Mouse (Mus musculus) liver, embryonic 11.5 days (tissue): Measurements from ENCODE around the gene Exo1. TPM values are rescaled to one million over a fixed set of nuclear protein-coding genes. Genes with fewer than 3 reads are reported as not detected.
A peak's percentile ranks its signal among the peaks of the same experiment; 100 is the strongest.

Source experiments
- ATAC-seq: fragments of 200-750 bp; cut with Nextera tagmentation; replicated peaks from 2 replicates; pipeline ENCODE4 v1.8.0; 2017; ENCODE audit warnings: moderate number of reproducible peaks, mild to moderate bottlenecking, moderate TSS enrichment, moderate library complexity; ENCODE audit not compliant: low FRiP score
- DNase-seq: peaks from one replicate; pipeline ENCODE4 v3.0.0-alpha.2; 2017; ENCODE audit warnings: low spot score
- H3K27ac ChIP-seq: fragments of 300-500 bp; sonication (generic); 2 replicates; pipeline ENCODE4 v1.5.1; 2014; ENCODE audit warnings: mild to moderate bottlenecking, low read depth, low read length, control low read depth
- H3K27me3 ChIP-seq: fragments of 300-500 bp; sonication (generic); replicated peaks from 2 replicates; pipeline ENCODE4 v1.6.1; 2014; ENCODE audit warnings: low read length, mixed read lengths; ENCODE audit not compliant: control insufficient read depth, insufficient read depth
- H3K36me3 ChIP-seq: fragments of 300-500 bp; sonication (generic); 2 replicates; pipeline ENCODE4 v1.6.1; 2014; ENCODE audit warnings: mild to moderate bottlenecking, low read length, moderate library complexity, mixed read lengths; ENCODE audit not compliant: control insufficient read depth, insufficient read depth
- H3K4me1 ChIP-seq: fragments of 300-500 bp; sonication (generic); replicated peaks from 2 replicates; pipeline ENCODE4 v1.6.1; 2014; ENCODE audit warnings: low read length, mixed read lengths; ENCODE audit not compliant: control insufficient read depth, insufficient read depth
- H3K4me2 ChIP-seq: fragments of 300-500 bp; sonication (generic); 2 replicates; pipeline ENCODE4 v1.6.1; 2014; ENCODE audit warnings: mild to moderate bottlenecking, control low read depth, moderate library complexity
- H3K4me3 ChIP-seq: fragments of 300-500 bp; sonication (generic); 2 replicates; pipeline ENCODE4 v1.5.1; 2014; ENCODE audit warnings: low read depth, low read length, control low read depth
- H3K9ac ChIP-seq: fragments of 300-500 bp; sonication (generic); 2 replicates; pipeline ENCODE4 v1.6.1; 2014; ENCODE audit warnings: low read depth, low read length, control low read depth
- H3K9me3 ChIP-seq: fragments of 300-500 bp; sonication (generic); 2 replicates; pipeline ENCODE4 v1.6.1; 2016; ENCODE audit warnings: low read length, inconsistent platforms, mixed read lengths; ENCODE audit not compliant: control insufficient read depth
- WGBS: fragments of 180-500 bp; shearing (Covaris S2); extraction: QIAGEN DNeasy Blood & Tissue Kit; methylation state at CpG from one replicate; pipeline ENCODE4 v1.1.7; 2014; 5-methylcytosine and 5-hydroxymethylcytosine counted together
- polyA plus RNA-seq: library from polyadenylated mRNA; unstranded; fragments of >200 nt; fragmentation: Nextera tagmentation; extraction: Ambion mirVana; gene quantifications from 2 replicates; pipeline ENCODE4 v1.2.1, GENCODE M21; 2014

Gene Exo1
- polyA plus RNA-seq, 1 experiment from 2014 or later, result 124 TPM

DNA sequence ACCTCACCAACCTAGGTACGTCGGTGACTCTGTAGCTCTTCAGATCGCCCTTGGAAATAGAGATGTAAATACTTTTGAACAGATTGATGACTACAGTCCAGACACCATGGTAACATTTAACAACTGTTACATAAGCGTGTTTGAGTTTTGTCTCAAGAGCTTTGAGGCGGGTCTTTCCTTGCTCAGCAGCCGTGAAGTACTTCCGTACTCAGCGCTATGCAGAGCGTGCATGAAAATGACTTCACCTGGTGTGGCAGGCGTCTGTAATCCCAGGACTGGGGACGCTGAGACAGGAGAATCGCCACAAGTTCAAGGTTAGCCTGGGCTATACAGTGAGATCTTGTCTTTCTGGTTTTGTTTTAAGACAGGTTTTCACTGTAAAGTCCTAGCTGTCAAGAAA, 13.3 kb downstream of the Exo1 start:
- Histone ChIP-seq H3K9me3 (no peaks in the 10 kb centered on the region), H3K27ac (no peak overlapping the region), H3K4me1 (no peaks in the 10 kb centered on the region), H3K9ac (no peak overlapping the region), H3K36me3 (peaks cover 31% of the 10 kb centered on the region; the same call in 1 of the 2 replicates), H3K27me3 (no peaks in the 10 kb centered on the region), H3K4me3 (no peak overlapping the region), H3K4me2 (no peak overlapping the region)
- WGBS, result 93% methylated on average over 12 of the region's 12 CpGs
- ATAC-seq, result no peak
- DNase-seq, result no peak

DNA sequence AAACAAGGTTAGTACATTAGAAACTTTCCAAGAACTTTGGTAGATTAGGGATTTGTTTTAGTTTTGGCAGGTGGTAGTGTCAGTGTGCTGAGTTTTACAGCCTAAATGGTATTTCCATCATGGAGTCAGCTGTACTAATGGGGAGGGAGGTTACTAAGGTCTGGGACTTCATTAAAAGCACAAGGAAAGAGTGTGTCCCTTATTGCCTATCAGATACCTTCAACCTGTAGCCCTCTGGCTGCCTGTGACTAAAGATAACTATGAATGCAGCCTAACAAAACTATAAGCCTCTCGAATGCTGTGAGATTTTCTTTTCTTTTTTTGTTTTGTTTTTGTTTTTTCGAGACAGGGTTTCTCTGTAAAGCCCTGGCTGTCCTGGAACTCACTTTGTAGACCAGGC, 30.8 kb downstream of the Exo1 start:
- H3K4me2 ChIP-seq, result no peak overlapping the region
- no peak overlapping the region for H3K4me3 ChIP-seq
- peaks cover 13% of the 10 kb centered on the region for H3K36me3 ChIP-seq
- WGBS, result 70% methylated on average over 2 of the region's 2 CpGs
- no peaks in the 10 kb centered on the region for H3K27me3 ChIP-seq
- DNase-seq, result no peak
- no peak; the same call in 1 of the 2 replicates for ATAC-seq
- H3K9me3 ChIP-seq, result no peaks in the 10 kb centered on the region
- H3K9ac ChIP-seq, result no peak overlapping the region
- no peak overlapping the region for H3K27ac ChIP-seq
- H3K4me1 ChIP-seq, result no peaks in the 10 kb centered on the region; the same call in 1 of the 2 replicates

DNA sequence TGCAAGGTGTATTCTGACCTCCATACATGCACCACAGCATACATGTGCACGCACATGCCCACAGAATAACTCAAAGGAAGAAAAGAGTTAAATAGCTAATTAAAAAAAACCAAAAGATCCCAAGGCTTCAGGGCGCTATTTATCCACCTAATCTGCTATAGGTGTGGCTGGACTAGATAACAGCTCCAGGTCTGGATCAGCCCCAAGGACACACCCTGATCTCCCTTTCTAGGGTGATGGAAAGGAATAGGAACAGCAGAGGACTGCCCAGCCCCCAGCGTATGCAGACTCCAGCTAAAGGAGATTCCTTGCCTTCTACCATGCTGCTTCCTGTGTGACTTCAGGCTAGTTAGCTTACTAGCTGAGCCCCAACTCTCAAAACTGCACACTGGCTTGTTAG, 31.7 kb downstream of the Exo1 start:
- Histone ChIP-seq H3K4me2 (no peak overlapping the region), H3K27ac (no peak overlapping the region), H3K9me3 (no peaks in the 10 kb centered on the region), H3K4me3 (no peak overlapping the region), H3K9ac (no peak overlapping the region), H3K27me3 (no peaks in the 10 kb centered on the region), H3K36me3 (peaks cover 12% of the 10 kb centered on the region), H3K4me1 (no peaks in the 10 kb centered on the region; the same call in 1 of the 2 replicates)
- no peak for ATAC-seq
- no peak for DNase-seq
- WGBS, result 70% methylated on average over 3 of the region's 3 CpGs

DNA sequence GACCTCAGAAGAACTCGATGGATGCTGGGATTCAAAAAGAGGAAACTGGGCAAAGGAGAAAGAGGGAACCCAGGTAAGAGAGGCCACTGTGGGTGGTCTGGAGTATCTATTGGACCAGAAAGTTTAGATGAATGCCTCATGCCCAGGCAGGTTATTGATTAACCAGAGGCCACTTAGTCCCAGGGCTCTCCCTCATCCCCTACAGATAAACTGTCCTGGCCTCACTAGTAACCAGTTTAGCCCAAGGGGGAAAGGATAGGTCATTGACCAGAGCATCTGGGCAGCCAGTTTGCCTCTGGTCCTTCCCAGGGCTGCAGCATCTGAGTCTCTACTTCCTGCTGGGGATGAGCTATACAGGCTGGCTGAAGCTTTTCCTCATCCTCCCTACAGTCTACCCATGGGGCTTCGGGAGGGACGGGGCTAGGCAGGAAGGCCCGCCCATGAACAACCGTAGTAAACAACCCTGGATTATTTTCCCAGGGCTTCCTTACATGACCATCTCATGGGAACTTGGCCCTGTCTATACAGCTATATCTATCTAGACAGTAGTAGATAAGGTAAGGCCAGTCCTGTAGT, 33.4 kb downstream of the Exo1 start:
- ATAC-seq (peak; percentile 37; the same call in 1 of the 2 replicates), DNase-seq (no peak)
- peaks cover 3% of the 10 kb centered on the region; the same call in 1 of the 2 replicates for H3K36me3 ChIP-seq

DNA sequence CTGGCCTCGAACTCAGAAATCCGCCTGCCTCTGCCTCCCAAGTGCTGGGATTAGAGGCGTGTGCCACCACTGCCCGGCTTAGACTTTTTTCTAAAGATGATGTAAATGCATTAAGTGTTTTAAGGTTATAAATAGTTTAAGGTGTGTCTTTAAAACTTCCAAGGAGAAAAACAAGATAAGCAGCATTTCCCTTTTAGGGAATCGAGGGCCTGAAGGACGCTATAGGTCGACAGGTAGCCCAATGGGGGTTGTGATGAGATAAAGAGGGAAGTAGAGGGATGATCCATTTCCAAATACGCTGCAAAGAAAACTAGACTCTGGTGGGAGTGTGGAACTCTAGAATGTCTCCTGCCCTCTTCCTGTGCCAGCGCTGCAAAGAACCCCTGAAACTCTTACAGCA, 39.6 kb downstream of the Exo1 start, which contains the start of gene Gm38100:
Gene Gm38100, plus strand, starts transcription at position 301 of the 400 bp plus-strand sequence.
- DNase-seq, result no peak
- no peak for ATAC-seq
- no peak within 1 kb of the TSS for H3K27ac ChIP-seq
- no peak within 1 kb of the TSS for H3K9ac ChIP-seq
- H3K4me1 ChIP-seq, result no peaks in the 10 kb centered on the region
- H3K4me2 ChIP-seq, result no peak within 1 kb of the TSS
- no peaks in the 10 kb centered on the region for H3K9me3 ChIP-seq
- H3K4me3 ChIP-seq, result no peak within 1 kb of the TSS
- H3K36me3 ChIP-seq, result no peaks in the 10 kb centered on the region
- H3K27me3 ChIP-seq, result no peaks in the 10 kb centered on the region
- 78% methylated on average over 9 of the region's 9 CpGs for WGBS

More for the DNA sequence above, 33.4 kb downstream of the Exo1 start:
- Histone ChIP-seq H3K27ac (no peak overlapping the region), H3K9me3 (no peaks in the 10 kb centered on the region), H3K4me1 (no peaks in the 10 kb centered on the region; the same call in 1 of the 2 replicates), H3K27me3 (no peaks in the 10 kb centered on the region), H3K4me3 (no peak overlapping the region), H3K9ac (no peak overlapping the region), H3K4me2 (no peak overlapping the region)
- WGBS, result 67% methylated on average over 5 of the region's 5 CpGs

DNA sequence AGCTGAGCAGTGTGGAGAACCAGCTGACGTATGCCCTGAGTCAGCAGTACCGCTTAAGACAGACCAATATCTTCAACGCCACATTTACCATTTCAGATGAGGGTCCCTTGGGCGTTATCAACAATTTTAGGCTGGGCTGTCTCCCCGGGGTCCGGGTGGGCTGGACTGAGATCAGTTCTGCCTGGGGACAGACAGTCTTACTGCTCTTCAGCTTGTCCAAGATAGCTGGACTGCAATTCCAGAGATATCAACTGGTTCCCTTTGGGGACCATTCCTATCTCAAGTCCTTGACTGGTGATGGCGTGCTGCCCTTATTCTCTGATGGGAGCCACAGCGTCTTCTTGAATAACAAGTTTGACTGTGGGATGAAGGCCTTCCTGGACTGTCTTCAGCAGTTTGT, 40.7 kb downstream of the Exo1 start:
- Histone ChIP-seq H3K9ac (no peak overlapping the region), H3K27ac (no peak overlapping the region), H3K4me3 (no peak overlapping the region), H3K36me3 (no peaks in the 10 kb centered on the region), H3K4me2 (no peak overlapping the region), H3K9me3 (no peaks in the 10 kb centered on the region), H3K27me3 (no peaks in the 10 kb centered on the region), H3K4me1 (no peaks in the 10 kb centered on the region)
- 83% methylated on average over 8 of the region's 8 CpGs for whole genome bisulfite sequencing
- DNase-seq (no peak), ATAC-seq (no peak)

DNA sequence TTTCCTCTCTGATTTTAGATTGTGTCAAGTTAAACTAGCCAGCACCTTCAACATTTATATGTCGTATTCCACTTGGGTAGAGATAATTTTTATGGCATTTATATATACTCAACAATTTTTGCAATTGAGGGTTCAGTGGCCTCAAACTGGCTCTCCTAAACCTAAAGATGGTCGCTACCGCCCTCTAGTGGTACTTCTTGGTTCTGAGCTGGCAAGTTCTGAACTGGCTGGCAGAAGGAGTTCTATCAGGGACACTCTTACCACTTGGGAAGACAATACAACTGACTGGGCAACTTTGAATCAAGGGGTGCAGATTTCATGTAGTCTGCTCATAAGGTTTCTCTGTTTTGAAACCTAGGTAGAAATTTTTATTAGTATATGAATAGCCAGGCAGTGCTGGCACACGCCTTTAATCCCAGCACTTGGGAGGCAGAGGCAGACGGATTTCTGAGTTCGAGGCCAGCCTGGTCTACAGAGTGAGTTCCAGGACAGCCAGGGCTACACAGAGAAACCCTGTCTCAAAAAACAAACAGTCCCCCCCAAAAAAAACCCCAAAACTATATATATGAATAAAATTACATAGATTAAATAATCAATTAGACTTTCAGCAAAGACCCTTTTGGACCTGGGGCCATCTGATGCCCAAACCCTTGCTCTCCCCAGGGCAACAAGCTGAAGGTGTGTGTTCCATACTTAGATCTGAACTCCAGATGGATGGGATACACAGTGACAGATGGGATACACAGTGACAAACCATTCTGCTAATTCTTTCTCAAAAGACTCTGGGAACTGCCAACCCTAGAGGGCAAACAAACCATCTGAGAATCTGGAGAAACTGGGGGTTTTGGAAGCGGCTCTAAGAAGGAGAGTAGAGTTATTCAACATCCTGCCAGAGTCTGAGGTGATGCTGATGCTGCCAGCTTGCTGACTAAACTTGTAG, 43.7 kb downstream of the Exo1 start:
- Histone ChIP-seq H3K27me3 (no peaks in the 10 kb centered on the region), H3K36me3 (no peaks in the 10 kb centered on the region), H3K27ac (no peak overlapping the region), H3K9ac (no peak overlapping the region), H3K4me2 (no peak overlapping the region), H3K9me3 (no peaks in the 10 kb centered on the region), H3K4me1 (no peaks in the 10 kb centered on the region), H3K4me3 (no peak overlapping the region)
- DNase-seq, result no peak
- WGBS, result 48% methylated on average over 7 of the region's 7 CpGs
- no peak for ATAC-seq

DNA sequence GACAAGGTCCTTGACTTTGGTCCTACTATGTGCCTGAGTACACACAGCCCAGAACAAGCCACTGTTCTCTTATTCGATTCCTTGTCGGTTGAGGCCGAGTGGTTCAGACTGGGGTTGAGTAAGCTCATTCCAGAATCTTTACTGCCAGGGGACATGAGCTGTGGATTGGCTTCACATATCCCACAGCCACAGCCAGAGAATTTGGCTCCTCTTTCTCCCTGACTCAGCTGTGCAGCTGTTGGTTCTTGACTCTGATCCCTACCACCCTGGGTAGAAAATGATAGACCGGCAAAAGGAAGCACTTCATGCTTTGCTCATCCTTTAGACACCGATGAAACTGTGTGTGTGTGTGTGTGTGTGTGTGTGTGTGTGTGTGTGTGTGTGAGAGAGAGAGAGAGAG, 51.0 kb downstream of the Exo1 start:
- Histone ChIP-seq H3K9me3 (no peaks in the 10 kb centered on the region), H3K4me2 (no peak overlapping the region), H3K27ac (no peak overlapping the region), H3K4me3 (no peak overlapping the region), H3K27me3 (no peaks in the 10 kb centered on the region), H3K9ac (no peak overlapping the region), H3K36me3 (no peaks in the 10 kb centered on the region), H3K4me1 (no peaks in the 10 kb centered on the region)
- ATAC-seq (no peak), DNase-seq (no peak)
- WGBS, result 91% methylated on average over 5 of the region's 5 CpGs
